Mouse (Mus musculus): ENCODE measurements at regions not wholly inside any gene's neighbourhood (a gene's known extent, or its start where the extent isn't known, plus 50 kb on each side); places are given as distances from the start of the nearest gene placed in this dataset.
A peak's percentile ranks its signal among the peaks of the same experiment; 100 is the strongest.
"Not testable (repeated sequence)": the region's sequence is repeated elsewhere in the genome, so short reads cannot be mapped to it uniquely, and the experiment has no call there.

GRCm38 (mm10) chr6:82143496-82143895 lies 102.7 kb downstream of the Eva1a start:
- no peak for DNase-seq (ENCODE audit: low spot score in 2 of 2)

- no peak for DNase-seq (ENCODE audit: low spot score in 2 of 2)
These were observed 109.2 kb downstream of the Eva1a start for GRCm38 (mm10) chr6:82150051-82150450.

- no peak for DNase-seq (ENCODE audit: low spot score in 2 of 2)
These were observed 129.7 kb downstream of the Eva1a start for GRCm38 (mm10) chr6:82170349-82171080.

DNA sequence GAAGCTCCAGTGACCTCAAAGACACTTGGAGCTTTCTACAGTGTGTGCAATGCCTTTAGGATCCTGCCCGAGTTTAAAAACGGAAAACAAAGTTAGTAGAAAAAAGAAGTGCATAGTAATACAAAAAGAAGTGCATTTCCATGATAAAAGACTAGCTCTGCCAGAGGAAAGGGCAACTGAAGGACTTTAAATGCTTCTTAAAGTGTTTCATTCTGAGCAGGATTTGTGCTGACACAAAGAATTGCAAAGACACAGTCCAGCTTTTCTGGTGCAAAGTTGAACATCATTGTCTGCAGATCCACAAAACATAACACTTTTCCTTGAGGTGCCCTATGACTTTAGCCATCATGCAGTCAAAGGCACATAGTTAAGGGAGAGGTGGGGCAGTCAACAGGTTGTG lies 134.1 kb downstream of the Eva1a start:
- DNase-seq (ENCODE audit: low spot score in 2 of 2) = no peak

DNA sequence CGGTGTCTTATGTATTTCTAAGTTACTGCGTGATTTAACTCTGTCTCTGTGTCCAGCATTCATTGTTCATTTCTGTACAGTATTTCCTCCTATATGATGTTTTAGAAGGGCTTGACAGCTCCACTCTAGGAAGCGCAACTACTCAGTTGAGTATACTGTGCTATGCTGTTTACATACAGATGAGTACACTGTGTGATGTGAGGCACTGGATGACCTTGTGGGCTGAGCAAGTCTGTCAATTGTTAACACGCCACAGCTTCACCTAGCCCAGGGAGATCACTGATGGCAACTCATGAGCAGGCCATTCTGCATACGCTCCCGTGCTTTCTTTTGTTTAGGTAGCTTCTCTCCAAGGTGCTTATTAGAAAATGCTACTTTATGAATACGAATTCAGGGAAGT lies 159.3 kb downstream of the Eva1a start:
- no peak for DNase-seq (ENCODE audit: low spot score in 2 of 2)

DNA sequence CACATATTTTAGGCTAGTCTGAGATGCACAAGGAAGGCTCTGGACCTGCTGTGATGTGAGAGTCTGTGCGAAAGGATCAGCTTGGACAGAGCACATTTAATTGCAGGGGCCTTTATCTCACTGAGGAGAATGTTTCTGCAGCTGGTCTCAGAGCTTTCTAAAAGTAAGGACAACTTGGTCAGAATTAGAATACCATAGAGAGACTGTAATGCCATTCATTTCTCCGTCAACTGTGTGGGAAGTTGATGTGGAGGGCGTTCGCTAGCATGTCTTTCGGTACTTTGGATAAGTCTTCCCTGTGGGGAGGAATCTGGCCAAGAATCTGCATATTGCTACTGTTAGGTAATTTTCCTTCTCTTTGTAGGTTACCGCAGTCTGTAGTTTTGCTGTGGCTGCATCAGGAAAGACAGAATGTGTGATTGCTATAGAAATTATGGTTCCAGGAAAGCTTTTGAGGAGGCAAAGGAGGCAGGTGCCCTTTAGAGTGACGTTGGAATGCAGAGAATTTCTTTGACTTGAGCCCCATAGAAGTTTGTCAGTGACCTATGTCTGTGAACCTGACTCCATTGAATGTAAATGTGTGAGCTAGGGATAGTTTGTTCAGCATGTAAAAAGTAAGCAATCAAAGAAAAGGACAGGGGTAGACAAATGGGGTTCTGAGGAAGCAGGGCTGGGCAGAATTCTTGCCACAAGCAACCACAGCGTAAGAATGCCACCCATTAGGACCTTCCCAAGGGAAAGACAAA lies 164.2 kb downstream of the Eva1a start:
- no peak for DNase-seq (ENCODE audit: low spot score in 2 of 2)

DNA sequence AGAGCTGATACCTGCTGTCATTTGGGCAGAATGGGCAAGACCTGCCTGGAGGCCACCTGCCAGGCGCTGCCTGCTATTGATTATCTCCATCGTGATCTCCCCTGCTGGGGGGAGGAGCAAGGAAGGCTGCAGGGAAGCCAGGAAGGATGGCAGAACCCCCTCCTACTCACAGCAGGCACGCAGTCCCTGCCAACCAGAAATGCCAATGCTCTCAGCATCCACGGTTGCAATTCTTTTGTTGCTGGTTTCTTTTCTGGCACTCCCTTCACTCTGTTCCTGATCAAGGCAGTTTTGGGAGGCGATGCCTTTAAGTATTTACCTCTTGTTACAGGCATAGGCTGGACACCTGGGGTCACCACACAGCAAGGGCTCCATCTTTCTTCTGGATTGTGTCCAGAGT lies 164.3 kb upstream of the Tacr1 start:
- peak; percentile 50 to 62 for DNase-seq (ENCODE audit: low spot score in 2 of 2)

GRCm38 (mm10) chr6:82240584-82241245 lies 161.4 kb upstream of the Tacr1 start:
- DNase-seq (ENCODE audit: low spot score in 2 of 2) = no peak

- DNase-seq (ENCODE audit: low spot score in 2 of 2) = not testable (repeated sequence)
These were observed 154.5 kb upstream of the Tacr1 start for GRCm38 (mm10) chr6:82247652-82248051.

DNA sequence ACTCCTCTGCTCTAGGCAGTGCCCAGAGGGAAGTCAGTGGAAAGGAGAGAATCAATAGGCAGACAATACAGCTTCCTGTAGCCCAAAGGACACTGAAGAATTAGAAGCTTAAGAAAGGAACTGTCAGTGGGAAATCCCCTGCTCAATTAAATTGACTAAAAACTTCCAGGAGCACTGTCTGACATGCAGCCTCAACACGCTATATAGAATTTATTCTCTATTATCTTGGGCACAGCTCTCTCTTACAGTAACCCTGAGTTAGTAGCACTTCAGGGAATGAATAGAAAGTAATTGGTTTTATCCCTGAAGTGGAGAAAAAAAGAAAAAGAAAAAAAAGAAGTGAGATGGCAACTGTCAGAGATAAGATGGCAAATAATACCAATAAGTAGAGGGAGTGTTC lies 117.6 kb upstream of the Tacr1 start:
- DNase-seq (ENCODE audit: low spot score in 2 of 2) = no peak

- no peak for DNase-seq (ENCODE audit: low spot score in 2 of 2)
These were observed 116.9 kb upstream of the Tacr1 start for GRCm38 (mm10) chr6:82285233-82285632.

GRCm38 (mm10) chr6:82293507-82293906 lies 108.6 kb upstream of the Tacr1 start:
- DNase-seq (ENCODE audit: low spot score in 2 of 2) = peak; percentile 3 to 18

- no peak for DNase-seq (ENCODE audit: low spot score in 2 of 2)
These were observed 105.3 kb upstream of the Tacr1 start for GRCm38 (mm10) chr6:82296673-82297328.

- DNase-seq (ENCODE audit: low spot score in 2 of 2) = not testable (repeated sequence)
These were observed 99.9 kb upstream of the Tacr1 start for GRCm38 (mm10) chr6:82302241-82302640.

- DNase-seq (ENCODE audit: low spot score in 2 of 2) = no peak
These were observed 88.4 kb upstream of the Tacr1 start for GRCm38 (mm10) chr6:82313691-82314090.
